Mouse (Mus musculus) limb, embryonic 10.5 days (tissue): ENCODE measurements around the gene Vsig10. TPM values are rescaled to one million over a fixed set of nuclear protein-coding genes. Genes with fewer than 3 reads are reported as not detected.

Source experiments
- polyA plus RNA-seq: library from polyadenylated mRNA; unstranded; fragments of >200 nt; fragmentation: Nextera tagmentation; extraction: Ambion mirVana; gene quantifications from 2 replicates; pipeline ENCODE4 v1.2.1, GENCODE M21; 2016

Vsig10 gene
- polyA plus RNA-seq, 1 experiment from 2014 or later = 4.4 TPM

Other genes starting within 250 kb of the Vsig10 start
- gene Suds3, start 203.0 kb upstream of the Vsig10 start, polyA plus RNA-seq = 76.9 and 80.9 TPM in 2 replicates
- gene Taok3, start 199.0 kb upstream of the Vsig10 start, polyA plus RNA-seq = 5.5 and 6.2 TPM in 2 replicates
- 922 and 1,037 TPM in 2 replicates for gene Pebp1, start 31.5 kb upstream of the Vsig10 start, polyA plus RNA-seq
- 37.2 and 41.7 TPM in 2 replicates for gene Wsb2, start 38.2 kb downstream of the Vsig10 start, polyA plus RNA-seq
- gene Rfc5, start 70.0 kb downstream of the Vsig10 start, polyA plus RNA-seq = 159 and 167 TPM in 2 replicates
- 0.01 TPM in 1 of 2 replicates, not detected in the other for gene Ksr2, start 94.9 kb downstream of the Vsig10 start, polyA plus RNA-seq